Mouse (Mus musculus): ENCODE measurements around the gene Usp46. TPM values are rescaled to one million over a fixed set of nuclear protein-coding genes. Genes with fewer than 3 reads are reported as not detected.
"Not testable (repeated sequence)": the region's sequence is repeated elsewhere in the genome, so short reads cannot be mapped to it uniquely, and the experiment has no call there.

The Usp46 gene
- polyA plus RNA-seq, 1 experiment from 2014 or later = 32.5 TPM

DNA sequence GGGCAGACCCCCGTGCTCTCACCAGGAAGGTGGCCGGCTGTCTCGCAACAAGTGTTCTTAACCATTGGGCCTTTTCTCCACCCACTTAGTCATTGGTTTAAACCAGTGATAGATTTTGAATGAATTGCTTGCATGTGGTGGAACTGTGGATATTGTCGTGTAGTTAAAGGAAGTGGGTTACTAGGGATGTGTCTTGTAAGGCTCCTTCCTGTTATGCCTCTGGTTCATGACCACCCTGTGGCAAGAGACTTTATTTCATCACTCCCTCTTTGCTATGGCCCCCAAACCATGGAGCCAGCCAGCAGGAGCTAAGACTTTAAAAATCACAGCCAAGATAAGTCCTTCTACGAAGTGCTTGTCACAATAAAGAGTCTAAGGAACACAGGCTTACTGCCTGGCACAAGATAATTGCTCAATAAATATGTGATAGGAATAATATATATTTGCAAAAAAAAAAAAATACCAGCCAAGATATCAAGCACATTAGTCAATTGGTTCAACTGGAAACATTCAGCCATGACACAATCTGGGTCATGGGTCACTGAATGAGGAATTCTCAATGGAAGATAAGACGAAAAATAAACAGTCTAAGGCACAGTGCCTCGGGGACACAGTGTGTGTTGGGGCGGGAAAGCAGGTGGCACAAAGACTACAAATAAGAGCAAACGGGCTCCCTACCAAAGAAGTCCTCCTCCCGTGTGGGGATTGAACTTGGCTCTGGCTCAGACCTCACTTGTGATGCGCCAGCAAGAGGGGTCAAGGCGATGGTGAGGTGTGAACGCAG lies 80.3 kb downstream of the Usp46 start:
- no peak overlapping the region for H3K27ac ChIP-seq (ENCODE audit: low read length)
- H3K9me3 ChIP-seq (ENCODE audit: control insufficient read depth, low read length) = no peaks in the 10 kb centered on the region
- no peaks in the 10 kb centered on the region for H3K27me3 ChIP-seq (replicated peaks; ENCODE audit: control insufficient read depth, insufficient read depth, low read length)
- no peaks in the 10 kb centered on the region for H3K4me1 ChIP-seq (replicated peaks; ENCODE audit: control insufficient read depth, insufficient read depth, low read length)
- no peak overlapping the region for H3K4me2 ChIP-seq (ENCODE audit: low read length)
- ATAC-seq = no peak
- H3K4me3 ChIP-seq (replicated peaks; ENCODE audit: low read length) = no peak overlapping the region
- 87% methylated on average over 13 of the region's 13 CpGs for WGBS
- no peaks in the 10 kb centered on the region for H3K36me3 ChIP-seq (ENCODE audit: control insufficient read depth, insufficient read depth)
- no peak overlapping the region for H3K9ac ChIP-seq (replicated peaks; ENCODE audit: low read depth, low read length)

DNA sequence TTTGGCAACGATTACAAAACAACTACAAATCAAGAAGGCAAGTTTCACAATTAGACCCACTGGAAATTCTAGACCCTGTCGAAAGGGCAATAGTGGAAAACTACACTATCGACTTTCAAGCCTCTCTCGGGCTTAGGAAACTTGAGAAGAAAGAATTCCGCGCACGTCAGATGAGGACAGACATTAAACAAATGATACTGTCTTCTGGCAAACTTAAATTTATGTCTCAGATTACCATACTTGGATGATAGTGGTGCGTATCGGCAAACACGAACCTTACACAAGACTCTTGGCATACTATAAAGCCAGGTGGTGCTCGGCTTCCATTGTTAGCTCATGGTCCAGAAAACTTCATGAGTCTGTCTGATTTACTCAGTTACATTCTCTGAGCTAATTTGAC lies 90.8 kb downstream of the Usp46 start:
- H3K4me2 ChIP-seq (ENCODE audit: low read length) = no peak overlapping the region
- H3K4me1 ChIP-seq (replicated peaks; ENCODE audit: control insufficient read depth, insufficient read depth, low read length) = no peaks in the 10 kb centered on the region
- no peaks in the 10 kb centered on the region for H3K9me3 ChIP-seq (ENCODE audit: control insufficient read depth, low read length)
- H3K4me3 ChIP-seq (replicated peaks; ENCODE audit: low read length) = no peak overlapping the region
- H3K27ac ChIP-seq (ENCODE audit: low read length) = no peak overlapping the region
- no peak for ATAC-seq
- H3K36me3 ChIP-seq (ENCODE audit: control insufficient read depth, insufficient read depth) = no peaks in the 10 kb centered on the region
- 89% methylated on average over 11 of the region's 11 CpGs for WGBS
- no peaks in the 10 kb centered on the region for H3K27me3 ChIP-seq (replicated peaks; ENCODE audit: control insufficient read depth, insufficient read depth, low read length)
- H3K9ac ChIP-seq (replicated peaks; ENCODE audit: low read depth, low read length) = no peak overlapping the region

GRCm38 (mm10) chr5:73971701-73972100 lies 96.5 kb downstream of the Usp46 start:
- H3K27me3 ChIP-seq (replicated peaks; ENCODE audit: control insufficient read depth, insufficient read depth, low read length) = no peaks in the 10 kb centered on the region
- 63% methylated on average over 5 of the region's 5 CpGs for WGBS
- no peak for ATAC-seq
- H3K9me3 ChIP-seq (ENCODE audit: control insufficient read depth, low read length) = no peaks in the 10 kb centered on the region
- H3K36me3 ChIP-seq (ENCODE audit: control insufficient read depth, insufficient read depth) = no peaks in the 10 kb centered on the region
- H3K4me1 ChIP-seq (replicated peaks; ENCODE audit: control insufficient read depth, insufficient read depth, low read length) = peaks cover 5% of the 10 kb centered on the region; the same call in 1 of the 2 replicates
- H3K4me3 ChIP-seq (replicated peaks; ENCODE audit: low read length) = no peak overlapping the region
- no peak overlapping the region for H3K4me2 ChIP-seq (ENCODE audit: low read length)
- no peak overlapping the region for H3K9ac ChIP-seq (replicated peaks; ENCODE audit: low read depth, low read length)
- no peak overlapping the region for H3K27ac ChIP-seq (ENCODE audit: low read length)

DNA sequence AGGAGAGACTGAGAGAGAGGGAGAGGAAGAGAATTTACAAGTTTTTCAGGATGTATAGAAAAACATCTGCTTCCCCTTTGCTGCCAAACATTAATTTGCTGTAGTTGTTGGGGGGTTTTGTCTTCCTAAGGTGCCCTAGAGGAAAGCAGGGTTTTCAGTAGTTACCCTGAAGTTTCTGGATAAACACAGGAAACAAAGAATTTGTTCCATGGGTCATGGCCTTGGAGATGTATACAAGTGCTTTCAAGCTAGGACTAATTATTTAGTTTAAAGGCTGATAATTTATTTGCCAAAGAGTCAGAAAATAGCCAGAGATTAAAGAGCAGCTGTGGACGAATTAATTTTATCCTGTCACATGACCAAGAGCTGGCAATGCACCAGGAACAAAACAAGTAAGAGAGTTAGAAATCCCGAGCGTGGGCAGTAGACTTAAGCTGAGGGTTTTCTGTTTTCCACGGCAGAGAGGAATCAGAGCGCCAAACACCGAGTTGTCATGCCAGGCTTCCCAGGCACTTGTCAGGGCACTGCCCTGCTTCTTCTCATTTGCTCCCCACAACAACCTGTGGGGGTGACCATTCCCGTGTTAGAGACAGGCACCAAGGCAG lies 98.1 kb downstream of the Usp46 start:
- no peak for ATAC-seq
- no peak overlapping the region for H3K9ac ChIP-seq (replicated peaks; ENCODE audit: low read depth, low read length)
- no peak overlapping the region for H3K4me2 ChIP-seq (ENCODE audit: low read length)
- H3K27me3 ChIP-seq (replicated peaks; ENCODE audit: control insufficient read depth, insufficient read depth, low read length) = no peaks in the 10 kb centered on the region
- H3K36me3 ChIP-seq (ENCODE audit: control insufficient read depth, insufficient read depth) = no peaks in the 10 kb centered on the region
- no peak overlapping the region for H3K4me3 ChIP-seq (replicated peaks; ENCODE audit: low read length)
- no peak overlapping the region for H3K27ac ChIP-seq (ENCODE audit: low read length)
- no peaks in the 10 kb centered on the region for H3K9me3 ChIP-seq (ENCODE audit: control insufficient read depth, low read length)
- peaks cover 5% of the 10 kb centered on the region; the same call in 1 of the 2 replicates for H3K4me1 ChIP-seq (replicated peaks; ENCODE audit: control insufficient read depth, insufficient read depth, low read length)
- 29% methylated on average over 7 of the region's 7 CpGs for WGBS

DNA sequence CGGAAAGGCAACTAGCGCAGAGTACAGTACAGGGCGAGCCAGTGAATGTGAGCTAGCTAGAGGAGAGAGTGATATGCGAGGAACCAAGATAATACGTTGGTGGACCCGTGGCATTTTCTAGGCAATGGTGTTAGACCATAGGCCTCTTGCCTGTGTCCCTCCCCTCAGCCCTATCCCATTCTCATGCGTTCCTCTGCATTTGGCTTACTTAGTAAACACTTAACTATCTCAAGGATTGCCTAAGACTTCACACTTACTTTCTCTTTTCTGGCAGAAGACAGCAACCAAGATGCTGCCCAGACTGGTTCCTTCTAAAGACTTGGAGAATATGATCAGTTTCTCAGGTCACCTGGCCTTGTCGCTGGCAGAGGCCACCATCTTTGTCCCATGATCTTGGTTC lies 98.9 kb downstream of the Usp46 start:
- no peaks in the 10 kb centered on the region for H3K9me3 ChIP-seq (ENCODE audit: control insufficient read depth, low read length)
- ATAC-seq = no peak
- H3K27ac ChIP-seq (ENCODE audit: low read length) = no peak overlapping the region
- no peaks in the 10 kb centered on the region for H3K27me3 ChIP-seq (replicated peaks; ENCODE audit: control insufficient read depth, insufficient read depth, low read length)
- no peak overlapping the region for H3K9ac ChIP-seq (replicated peaks; ENCODE audit: low read depth, low read length)
- WGBS = 89% methylated on average over 8 of the region's 8 CpGs
- no peak overlapping the region for H3K4me2 ChIP-seq (ENCODE audit: low read length)
- H3K4me3 ChIP-seq (replicated peaks; ENCODE audit: low read length) = no peak overlapping the region
- H3K4me1 ChIP-seq (replicated peaks; ENCODE audit: control insufficient read depth, insufficient read depth, low read length) = peaks cover 5% of the 10 kb centered on the region; the same call in 1 of the 2 replicates
- H3K36me3 ChIP-seq (ENCODE audit: control insufficient read depth, insufficient read depth) = no peaks in the 10 kb centered on the region

- no peaks in the 10 kb centered on the region for H3K9me3 ChIP-seq (ENCODE audit: control insufficient read depth, low read length)
- H3K27me3 ChIP-seq (replicated peaks; ENCODE audit: control insufficient read depth, insufficient read depth, low read length) = no peaks in the 10 kb centered on the region
- WGBS = 76% methylated on average over 7 of the region's 7 CpGs
- H3K9ac ChIP-seq (replicated peaks; ENCODE audit: low read depth, low read length) = no peak overlapping the region
- H3K36me3 ChIP-seq (ENCODE audit: control insufficient read depth, insufficient read depth) = no peaks in the 10 kb centered on the region
- H3K4me2 ChIP-seq (ENCODE audit: low read length) = no peak overlapping the region
- no peak for ATAC-seq
- no peak overlapping the region for H3K4me3 ChIP-seq (replicated peaks; ENCODE audit: low read length)
- no peak overlapping the region for H3K27ac ChIP-seq (ENCODE audit: low read length)
- no peaks in the 10 kb centered on the region for H3K4me1 ChIP-seq (replicated peaks; ENCODE audit: control insufficient read depth, insufficient read depth, low read length)
These were observed 108.5 kb downstream of the Usp46 start for GRCm38 (mm10) chr5:73959779-73960178.

- not testable (repeated sequence) for H3K4me3 ChIP-seq (replicated peaks; ENCODE audit: low read length); H3K4me2 ChIP-seq (ENCODE audit: low read length); H3K27me3 ChIP-seq (replicated peaks; ENCODE audit: control insufficient read depth, insufficient read depth, low read length); ATAC-seq; H3K9me3 ChIP-seq (ENCODE audit: control insufficient read depth, low read length); H3K36me3 ChIP-seq (ENCODE audit: control insufficient read depth, insufficient read depth); H3K9ac ChIP-seq (replicated peaks; ENCODE audit: low read depth, low read length); H3K4me1 ChIP-seq (replicated peaks; ENCODE audit: control insufficient read depth, insufficient read depth, low read length); H3K27ac ChIP-seq (ENCODE audit: low read length)
- 94% methylated on average over 5 of the region's 5 CpGs for WGBS
These were observed 109.6 kb downstream of the Usp46 start for GRCm38 (mm10) chr5:73958614-73959013.

- 88% methylated on average over 5 of the region's 5 CpGs for WGBS
- no peak for ATAC-seq
- Histone ChIP-seq H3K9me3 (ENCODE audit: control insufficient read depth, low read length) (no peaks in the 10 kb centered on the region), H3K36me3 (ENCODE audit: control insufficient read depth, insufficient read depth) (no peaks in the 10 kb centered on the region), H3K9ac (replicated peaks; ENCODE audit: low read depth, low read length) (no peak overlapping the region), H3K27ac (ENCODE audit: low read length) (no peak overlapping the region), H3K4me2 (ENCODE audit: low read length) (no peak overlapping the region), H3K4me1 (replicated peaks; ENCODE audit: control insufficient read depth, insufficient read depth, low read length) (no peaks in the 10 kb centered on the region), H3K27me3 (replicated peaks; ENCODE audit: control insufficient read depth, insufficient read depth, low read length) (no peaks in the 10 kb centered on the region), H3K4me3 (replicated peaks; ENCODE audit: low read length) (no peak overlapping the region)
These were observed 110.1 kb downstream of the Usp46 start for GRCm38 (mm10) chr5:73958096-73958495.

GRCm38 (mm10) chr5:73955691-73956090 lies 112.5 kb downstream of the Usp46 start:
- Histone ChIP-seq H3K36me3 (ENCODE audit: control insufficient read depth, insufficient read depth) (no peaks in the 10 kb centered on the region), H3K4me2 (ENCODE audit: low read length) (no peak overlapping the region), H3K27ac (ENCODE audit: low read length) (no peak overlapping the region), H3K4me1 (replicated peaks; ENCODE audit: control insufficient read depth, insufficient read depth, low read length) (peaks cover 11% of the 10 kb centered on the region; the same call in 1 of the 2 replicates), H3K4me3 (replicated peaks; ENCODE audit: low read length) (no peak overlapping the region), H3K27me3 (replicated peaks; ENCODE audit: control insufficient read depth, insufficient read depth, low read length) (no peaks in the 10 kb centered on the region), H3K9me3 (ENCODE audit: control insufficient read depth, low read length) (no peaks in the 10 kb centered on the region), H3K9ac (replicated peaks; ENCODE audit: low read depth, low read length) (no peak overlapping the region)
- no peak for ATAC-seq
- 91% methylated on average over 3 of the region's 3 CpGs for WGBS
